Mouse (Mus musculus) kidney, postnatal 25 days (tissue): Measurements from ENCODE around the gene Olfr1250.
"Not testable (repeated sequence)": the region's sequence is repeated elsewhere in the genome, so short reads cannot be mapped to it uniquely, and the experiment has no call there.

ENCODE experiments used
- DNase-seq, 2 experiments: peaks; one replicate each; pipeline ENCODE4 v3.0.0; 2021; ENCODE audit warnings: mixed read lengths in 2 of 2

Gene Olfr1250

DNA sequence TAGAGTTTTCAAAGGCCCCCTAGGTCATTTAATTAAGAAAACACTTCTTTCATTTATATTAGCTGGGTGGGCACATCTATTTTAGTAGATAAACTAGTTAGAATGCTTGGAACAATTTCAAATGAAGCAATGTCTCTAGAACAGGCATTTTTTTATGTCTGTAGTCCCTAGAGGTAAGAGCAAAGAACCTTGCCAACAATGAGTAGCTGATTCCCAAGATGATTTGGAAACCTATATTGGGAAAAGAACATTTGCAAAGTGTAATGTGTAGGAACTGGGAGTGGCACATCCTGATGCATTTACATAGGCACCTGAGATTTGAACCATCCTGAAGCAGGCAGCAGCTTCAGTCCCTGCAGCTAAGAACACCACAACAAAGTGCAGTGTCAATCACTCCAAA is at the start of gene Olfr1250:
TSS of gene Olfr1250 (minus strand) at position 101 of the 400 bp plus-strand sequence.
- DNase-seq: no peak

- peak in 1 of 2 experiments; percentile 24 for DNase-seq
Observed at GRCm38 (mm10) chr2:89691980-89692379, 30.7 kb upstream of the Olfr1250 start.

DNA sequence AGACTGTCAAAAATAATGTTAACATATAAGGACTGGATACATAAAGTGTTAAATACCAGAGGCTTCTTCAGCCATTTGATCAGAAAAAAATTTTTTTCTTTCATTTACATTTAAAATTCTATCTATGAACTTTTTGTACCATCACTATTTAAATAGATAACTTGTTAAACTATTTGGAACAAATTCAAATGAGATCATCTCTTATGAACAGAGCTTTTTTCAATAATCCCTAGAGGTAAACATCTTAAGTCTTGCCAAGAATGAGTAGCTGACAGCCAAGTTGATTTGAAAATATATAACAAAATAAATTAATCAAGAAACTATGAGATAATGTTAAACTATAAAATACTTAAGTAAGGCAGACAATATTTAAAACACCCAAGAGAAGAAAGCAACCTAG is 10.6 kb upstream of the Olfr1250 start, which contains the start of gene Olfr1251:
TSS of gene Olfr1251 (minus strand) at position 101 of the 400 bp plus-strand sequence.
- no peak for DNase-seq

DNA sequence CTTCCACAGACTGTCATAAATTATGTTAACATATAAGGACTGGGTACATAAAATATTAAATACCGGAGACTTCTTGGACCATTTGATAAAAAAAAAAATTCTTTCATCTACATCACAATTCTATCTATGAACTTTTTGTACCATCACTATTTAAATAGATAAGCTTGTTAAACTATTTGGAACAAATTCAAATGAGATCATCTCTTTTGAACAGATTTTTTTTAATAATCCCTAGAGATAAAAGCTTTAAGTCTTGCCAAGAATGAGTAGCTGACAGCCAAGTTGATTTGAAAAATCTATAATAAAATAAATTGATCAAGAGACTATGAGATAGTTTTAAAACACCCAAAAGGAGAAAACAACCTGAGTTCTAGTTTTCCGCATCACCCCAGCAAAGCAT is 26.4 kb downstream of the Olfr1250 start, which contains the start of gene Olfr1249:
TSS of gene Olfr1249 (minus strand) at position 101 of the 400 bp plus-strand sequence.
- DNase-seq: no peak

DNA sequence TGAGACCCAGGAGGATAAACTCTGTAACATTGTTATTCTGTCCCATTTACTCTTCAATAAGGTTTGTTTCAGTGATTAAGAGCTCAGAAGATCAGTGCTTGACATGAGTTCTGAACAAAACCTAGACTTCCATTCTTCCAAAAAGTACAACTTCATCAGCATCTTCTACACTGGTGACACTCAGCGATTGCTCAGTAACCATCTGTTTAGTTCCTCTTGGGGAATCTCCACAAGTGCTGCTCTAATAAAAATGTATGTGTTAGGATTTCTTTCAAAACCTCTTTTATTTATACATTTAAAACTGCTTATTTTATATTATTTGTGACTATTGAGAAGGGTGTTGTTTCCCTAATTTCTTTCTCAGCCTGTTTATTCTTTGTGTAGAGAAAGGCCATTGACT is 43.1 kb downstream of the Olfr1250 start, which contains the start of gene Olfr1248:
TSS of gene Olfr1248 (minus strand) at position 101 of the 400 bp plus-strand sequence.
- not testable (repeated sequence) for DNase-seq

GRCm38 (mm10) chr2:89614030-89614429 is 47.2 kb downstream of the Olfr1250 start, which contains the start of gene Olfr1247:
Gene Olfr1247 (minus strand): TSS chr2:89614130.
- no peak for DNase-seq
